Mouse (Mus musculus) lung, adult 2 months (tissue): ENCODE results near the gene Cela2a.

Experiments
- CTCF ChIP-seq: fragments of 200-500 bp; IDR thresholded peaks from 2 replicates; pipeline ENCODE4 v1.5.1; 2011; ENCODE audit warnings: mild to moderate bottlenecking, low read length, control low read depth; ENCODE audit not compliant: insufficient read depth
- POLR2A ChIP-seq: fragments of 200-500 bp; IDR thresholded peaks from 2 replicates; pipeline ENCODE4 v1.6.1; 2011; ENCODE audit warnings: low read depth, mild to moderate bottlenecking, control low read depth, low read length, borderline replicate concordance; ENCODE audit errors: extremely low read depth

DNA sequence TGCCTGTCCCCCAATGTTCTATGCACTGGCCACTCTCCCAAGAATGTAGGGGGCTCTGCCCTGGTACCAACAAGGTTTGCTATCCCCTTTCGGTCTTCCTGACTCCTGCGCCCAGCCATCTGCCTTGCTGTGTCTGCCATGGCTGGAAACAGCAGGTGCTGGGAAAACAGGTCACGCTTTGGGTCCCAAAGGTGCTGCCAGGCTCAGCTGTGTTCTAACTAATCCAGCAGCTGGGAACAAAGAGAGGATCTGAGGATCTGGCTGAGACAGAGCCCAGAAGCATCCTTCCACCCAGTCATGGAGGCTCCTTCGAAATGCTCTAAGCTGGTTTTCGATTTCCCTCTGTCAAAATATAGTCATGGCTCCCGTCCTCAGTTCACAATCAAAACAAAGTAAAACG is 9.7 kb downstream of the Cela2a start:
- TF ChIP-seq CTCF = no peak
- TF ChIP-seq POLR2A = no peak
